Comparison of ENCODE assay signal across 8 mouse cellular contexts in genomic region chr8:120505082-120505511, GRCm38 (mm10).
DNase-seq lines count a peak whose midpoint lies in the region; ATAC-seq lines count a peak whose summit lies in the region.

No protein-coding gene starts in this region.

- no peak; the same call in 1 of the 2 replicates for ATAC-seq in heart, embryonic 12.5 days (ENCODE audit: insufficient number of reproducible peaks, low FRiP score)
- ATAC-seq in heart, embryonic 14.5 days (ENCODE audit: insufficient number of reproducible peaks, insufficient read depth, low FRiP score, low read depth) = no peak

- H3K27ac ChIP-seq in heart, embryonic 12.5 days (ENCODE audit: poor library complexity, severe bottlenecking) = peak overlapping the region; percentile 92
- H3K27ac ChIP-seq in heart, embryonic 14.5 days (replicated peaks in 1 of 2; ENCODE audit: control insufficient read depth in 1 of 2, insufficient read depth in 1 of 2, low read depth in 2 of 2, low read length in 2 of 2) = peak overlapping the region; percentile 78 to 82

- peak overlapping the region; percentile 66 for H3K9ac ChIP-seq in heart, embryonic 12.5 days
- H3K9ac ChIP-seq in heart, embryonic 14.5 days (ENCODE audit: low read length) = peak overlapping the region; percentile 60

- H3K4me3 ChIP-seq in heart, embryonic 12.5 days = peak overlapping the region; percentile 23
- H3K4me3 ChIP-seq in heart, embryonic 14.5 days (ENCODE audit: control insufficient read depth in 1 of 2, insufficient read depth in 1 of 2, low read depth in 1 of 2, low read length in 2 of 2) = peak overlapping the region in 1 of 2 experiments; percentile 4; a peak in 1 of 4 replicates

- peaks cover 98% of the 10 kb centered on the region for H3K4me1 ChIP-seq in heart, embryonic 12.5 days (replicated peaks)
- peaks cover 48 to 84% of the 10 kb centered on the region in 2 experiments for H3K4me1 ChIP-seq in heart, embryonic 14.5 days (ENCODE audit: control insufficient read depth in 2 of 2, insufficient read depth in 2 of 2, low read length in 2 of 2)

- H3K27me3 ChIP-seq in heart, embryonic 12.5 days (replicated peaks) = no peaks in the 10 kb centered on the region
- no peaks in the 10 kb centered on the region for H3K27me3 ChIP-seq in heart, embryonic 14.5 days (ENCODE audit: control insufficient read depth, insufficient read depth, low read length)

- DNase-seq in heart, adult 9 months (ENCODE audit: low spot score in 2 of 2) = no peak
- DNase-seq in cerebellum, adult 18-20 months = peak; percentile 82 to 85
- peak; percentile 55 to 66 for DNase-seq in lung, postnatal 4 days
- peak; percentile 69 for DNase-seq in thymus, postnatal 4 days
- no peak for DNase-seq in ovary, postnatal 36 days (ENCODE audit: low spot score)
- DNase-seq in urinary bladder, postnatal 25 days (ENCODE audit: low spot score) = no peak

- WGBS in heart, embryonic 12.5 days = 5% methylated on average over 19 of the region's 19 CpGs
- WGBS in heart, embryonic 14.5 days = 5% methylated on average over 19 of the region's 19 CpGs

- H3K36me3 ChIP-seq in heart, embryonic 12.5 days = no peaks in the 10 kb centered on the region
- no peaks in the 10 kb centered on the region; the same call in 1 of the 2 replicates for H3K36me3 ChIP-seq in heart, embryonic 14.5 days (ENCODE audit: control insufficient read depth, insufficient read depth, low read length)

- no peaks in the 10 kb centered on the region for H3K9me3 ChIP-seq in heart, embryonic 12.5 days (replicated peaks)
- no peaks in the 10 kb centered on the region for H3K9me3 ChIP-seq in heart, embryonic 14.5 days (ENCODE audit: control insufficient read depth, low read length)

- H3K4me2 ChIP-seq in heart, embryonic 12.5 days = peak overlapping the region; percentile 66
- peak overlapping the region; percentile 58 for H3K4me2 ChIP-seq in heart, embryonic 14.5 days (ENCODE audit: low read length)

Comparison
In these comparisons a context has a peak if more than half of its experiments do, and no peak if none do; other contexts are left out.
1. DNase-seq: peak in cerebellum, adult 18-20 months (2 of 2), lung, postnatal 4 days (2 of 2) and thymus, postnatal 4 days (single experiment); none in heart, adult 9 months (0 of 2), ovary, postnatal 36 days (single experiment) and urinary bladder, postnatal 25 days (single experiment).